Mouse (Mus musculus) kidney, postnatal 10 days (tissue): ENCODE data around the gene Akap4.

Source experiments
- DNase-seq: peaks from one replicate; pipeline ENCODE4 v3.0.0; 2021; ENCODE audit warnings: mixed read lengths

Akap4 gene

GRCm38 (mm10) chrX:7067219-7067618 is at the start of gene Akap4:
TSS of gene Akap4 (plus strand) at chrX:7067519.
- DNase-seq: no peak

GRCm38 (mm10) chrX:7041519-7041918 is 25.8 kb upstream of the Akap4 start, which contains the start of gene Ccnb3:
TSS of gene Ccnb3 (minus strand) at chrX:7041619.
- DNase-seq: no peak

GRCm38 (mm10) chrX:7057056-7057455 is 10.3 kb upstream of the Akap4 start:
- no peak for DNase-seq

GRCm38 (mm10) chrX:7057634-7058033 is 9.7 kb upstream of the Akap4 start:
- DNase-seq: no peak

GRCm38 (mm10) chrX:7064109-7064508 is 3.2 kb upstream of the Akap4 start:
- no peak for DNase-seq

GRCm38 (mm10) chrX:7068002-7068401 is 683 bp downstream of the Akap4 start:
- no peak for DNase-seq

- DNase-seq: no peak
Measured at GRCm38 (mm10) chrX:7079820-7080429, 12.6 kb downstream of the Akap4 start.

- no peak for DNase-seq
Measured at GRCm38 (mm10) chrX:7085878-7086277, 18.6 kb downstream of the Akap4 start.

GRCm38 (mm10) chrX:7090323-7090722 is 23.0 kb downstream of the Akap4 start:
- DNase-seq: no peak

GRCm38 (mm10) chrX:7102280-7102679 is 35.0 kb downstream of the Akap4 start:
- DNase-seq: no peak

GRCm38 (mm10) chrX:7114885-7115284 is 47.6 kb downstream of the Akap4 start:
- no peak for DNase-seq

GRCm38 (mm10) chrX:7121618-7122280 is 54.4 kb downstream of the Akap4 start:
- DNase-seq: no peak
